Mouse (Mus musculus): Measurements from ENCODE around the gene Unc93a2. TPM values are rescaled to one million over a fixed set of nuclear protein-coding genes. Genes with fewer than 3 reads are reported as not detected.

Unc93a2 gene
- polyA plus RNA-seq, 1 experiment from 2014 or later: not detected

Other genes with a start within 250 kb of the Unc93a2 start
- 8.4 and 8.8 TPM in 2 replicates for gene Rps6ka2, start 215.3 kb downstream of the Unc93a2 start, polyA plus RNA-seq (2015; fragmentation: Nextera tagmentation; extraction: Ambion mirVana)
- gene Tcp10a, start 60.8 kb downstream of the Unc93a2 start, polyA plus RNA-seq (2015; fragmentation: Nextera tagmentation; extraction: Ambion mirVana): not detected in 2 replicates
- gene Ttll2, start 32.8 kb downstream of the Unc93a2 start, polyA plus RNA-seq (2015; fragmentation: Nextera tagmentation; extraction: Ambion mirVana): not detected in 2 replicates
- not detected in 2 replicates for gene Gm49630, start 13.5 kb downstream of the Unc93a2 start, polyA plus RNA-seq (2015; fragmentation: Nextera tagmentation; extraction: Ambion mirVana)

Measured in kidney, postnatal 0 days (tissue).